Mouse (Mus musculus) megakaryocyte, embryonic 14.5 days (primary cell): ENCODE measurements around the gene Hivep3.

Source experiments
- FLI1 ChIP-seq: IDR thresholded peaks from 2 replicates; pipeline ENCODE4 v1.6.1; 2012; ENCODE audit warnings: low read length, inconsistent platforms, mixed read lengths
- GATA1 ChIP-seq: IDR thresholded peaks from 3 replicates; pipeline ENCODE4 v1.6.1; 2012; ENCODE audit warnings: mixed read lengths, low read length, inconsistent platforms, borderline replicate concordance

DNA sequence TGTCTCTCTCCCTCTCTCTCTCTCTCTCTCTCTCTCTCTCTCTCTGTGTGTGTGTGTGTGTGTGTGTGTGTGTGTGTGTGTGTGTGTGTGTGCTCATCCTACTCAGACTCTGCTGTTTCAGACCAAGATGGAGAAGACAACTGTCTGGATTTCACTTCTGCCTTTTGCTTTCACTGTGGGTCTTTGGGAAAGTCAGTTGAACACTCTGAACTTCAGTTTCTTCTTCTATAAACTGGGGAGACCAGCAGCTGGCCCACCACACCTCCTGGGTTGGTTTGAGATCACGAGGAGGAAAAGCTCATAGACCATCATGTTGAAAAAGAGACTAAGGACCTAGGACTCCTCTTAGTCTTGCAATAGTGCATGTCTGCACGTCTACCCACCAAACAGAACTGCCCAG, 246.3 kb downstream of the Hivep3 start:
- TF ChIP-seq GATA1 (no peak), FLI1 (no peak)
